Mouse (Mus musculus) ES-Bruce4 (cell line): Measurements from ENCODE around the gene Rara.

Experiments used
- CTCF ChIP-seq: IDR thresholded peaks from one replicate; pipeline ENCODE4 v1.8.1; 2011; ENCODE audit warnings: low read depth, low read length
- EP300 ChIP-seq: IDR thresholded peaks from 2 replicates; pipeline ENCODE4 v1.6.1; 2011; ENCODE audit warnings: low read depth, low read length; ENCODE audit not compliant: insufficient read depth
- POLR2A ChIP-seq: IDR thresholded peaks from one replicate; pipeline ENCODE4 v1.8.1; 2011; ENCODE audit warnings: low read length; ENCODE audit not compliant: insufficient read depth

GRCm38 (mm10) chr11:98961766-98962165 lies 34.1 kb downstream of the Rara start:
- no peak for TF ChIP-seq CTCF
- no peak for TF ChIP-seq POLR2A
- no peak for TF ChIP-seq EP300
